Mouse (Mus musculus): Measurements from ENCODE around the gene Pclaf. TPM values are rescaled to one million over a fixed set of nuclear protein-coding genes. Genes with fewer than 3 reads are reported as not detected.

The Pclaf gene
- total RNA-seq (2021) = 10 to 100 TPM; 18.0 to 21.8 TPM
- long read RNA-seq, experiment 1, transcript Pclaf-201 (4 exons, 2,188 nt) = major isoform, 46 of 47 reads
- long read RNA-seq, experiment 1, partial matches to known transcripts = 0 of 47 reads
- long read RNA-seq, experiment 1, other reads (novel, unspliced or antisense) = 1 of 47 reads
- long read RNA-seq, experiment 2, transcript Pclaf-201 (4 exons, 2,188 nt) = major isoform, 37 of 42 reads
- long read RNA-seq, experiment 2, partial matches to known transcripts = 1 of 42 reads
- long read RNA-seq, experiment 2, other reads (novel, unspliced or antisense) = 3 of 42 reads

GRCm38 (mm10) chr9:65890143-65890628 lies at the start of gene Pclaf:
TSS of gene Pclaf (plus strand) at chr9:65890237.
- DNase-seq = peak; percentile 82

- DNase-seq = peak; percentile 35
Measured at GRCm38 (mm10) chr9:65844421-65845165, 45.4 kb upstream of the Pclaf start.

- no peak for DNase-seq
Measured at GRCm38 (mm10) chr9:65848154-65848553, 41.9 kb upstream of the Pclaf start.

- DNase-seq = no peak
Measured at GRCm38 (mm10) chr9:65850203-65850602, 39.8 kb upstream of the Pclaf start.

GRCm38 (mm10) chr9:65859656-65860055 lies 30.4 kb upstream of the Pclaf start:
- DNase-seq = no peak

- DNase-seq = peak; percentile 96
Measured at GRCm38 (mm10) chr9:65884564-65885315, 5.3 kb upstream of the Pclaf start.

GRCm38 (mm10) chr9:65891126-65891525 lies 1.1 kb downstream of the Pclaf start:
- no peak for DNase-seq

- DNase-seq = no peak
Measured at GRCm38 (mm10) chr9:65896977-65897376, 6.9 kb downstream of the Pclaf start.

- no peak for DNase-seq
Measured at GRCm38 (mm10) chr9:65902879-65903278, 12.8 kb downstream of the Pclaf start.

- no peak for DNase-seq
Measured at GRCm38 (mm10) chr9:65903419-65903818, 13.4 kb downstream of the Pclaf start.

GRCm38 (mm10) chr9:65908394-65909300 lies 18.6 kb downstream of the Pclaf start, which contains the start of the genes Trip4 and Csnk1g1:
TSS of gene Trip4 (minus strand) at chr9:65908794.
TSS of gene Csnk1g1 (plus strand) at chr9:65908924.
- DNase-seq = peak; percentile 95

GRCm38 (mm10) chr9:65909301-65909801 lies 19.3 kb downstream of the Pclaf start:
- DNase-seq = peak; percentile 76

- no peak for DNase-seq
Measured at GRCm38 (mm10) chr9:65909837-65910236, 19.8 kb downstream of the Pclaf start.

- DNase-seq = no peak
Measured at GRCm38 (mm10) chr9:65913976-65914375, 23.9 kb downstream of the Pclaf start.

- DNase-seq = no peak
Measured at GRCm38 (mm10) chr9:65917015-65917414, 27.0 kb downstream of the Pclaf start.

GRCm38 (mm10) chr9:65928456-65928855 lies 38.4 kb downstream of the Pclaf start:
- no peak for DNase-seq

- no peak for DNase-seq
Measured at GRCm38 (mm10) chr9:65929826-65930225, 39.8 kb downstream of the Pclaf start.

GRCm38 (mm10) chr9:65937566-65937965 lies 47.5 kb downstream of the Pclaf start:
- DNase-seq = no peak

- DNase-seq = peak; percentile 14
Measured at GRCm38 (mm10) chr9:65951082-65951587, 61.1 kb downstream of the Pclaf start.
